Mouse (Mus musculus): Measurements from ENCODE around the gene Hmx1. TPM values are rescaled to one million over a fixed set of nuclear protein-coding genes. Genes with fewer than 3 reads are reported as not detected.

Gene Hmx1
- polyA plus RNA-seq (2015; fragmentation: Nextera tagmentation; extraction: Ambion mirVana), result 0.09 and 0.18 TPM in 2 replicates

GRCm38 (mm10) chr5:35388491-35389111 is at the start of gene Hmx1:
Hmx1 (plus strand) TSS chr5:35389108.
- no peaks in the 10 kb centered on the region for H3K9me3 ChIP-seq
- H3K9ac ChIP-seq, result 0 out of 2 replicates have a peak within 1 kb of the TSS, but pooled peaks have one; percentile 17
- ATAC-seq, result peak; percentile 88
- H3K36me3 ChIP-seq, result no peaks in the 10 kb centered on the region
- peaks cover 23% of the 10 kb centered on the region for H3K4me1 ChIP-seq (replicated peaks)
- H3K4me3 ChIP-seq (replicated peaks), result peak within 1 kb of the TSS; percentile 54
- peaks cover 100% of the 10 kb centered on the region for H3K27me3 ChIP-seq (replicated peaks)
- H3K27ac ChIP-seq, result no peak within 1 kb of the TSS
- peak within 1 kb of the TSS; percentile 83 for H3K4me2 ChIP-seq (replicated peaks)
- WGBS, result under 1% methylated on average over 63 of the region's 71 CpGs

GRCm38 (mm10) chr5:35345084-35345483 is 43.8 kb upstream of the Hmx1 start:
- Histone ChIP-seq H3K4me3 (replicated peaks) (no peak overlapping the region), H3K27me3 (replicated peaks) (no peaks in the 10 kb centered on the region; the same call in none of the 2 replicates), H3K27ac (no peak overlapping the region), H3K9ac (no peak overlapping the region), H3K4me1 (replicated peaks) (no peaks in the 10 kb centered on the region), H3K36me3 (no peaks in the 10 kb centered on the region), H3K4me2 (replicated peaks) (no peak overlapping the region), H3K9me3 (no peaks in the 10 kb centered on the region)
- no peak for ATAC-seq
- WGBS, result 60% methylated on average over 3 of the region's 3 CpGs

GRCm38 (mm10) chr5:35348794-35349193 is 40.1 kb upstream of the Hmx1 start:
- ATAC-seq, result no peak
- Histone ChIP-seq H3K9ac (no peak overlapping the region), H3K27ac (no peak overlapping the region), H3K9me3 (no peaks in the 10 kb centered on the region), H3K36me3 (no peaks in the 10 kb centered on the region), H3K4me1 (replicated peaks) (no peaks in the 10 kb centered on the region), H3K4me3 (replicated peaks) (no peak overlapping the region), H3K4me2 (replicated peaks) (no peak overlapping the region), H3K27me3 (replicated peaks) (no peaks in the 10 kb centered on the region; the same call in none of the 2 replicates)
- 15% methylated on average over 3 of the region's 3 CpGs for WGBS

- no peaks in the 10 kb centered on the region for H3K27me3 ChIP-seq (replicated peaks)
- H3K4me2 ChIP-seq (replicated peaks), result no peak overlapping the region
- H3K9me3 ChIP-seq, result no peaks in the 10 kb centered on the region
- ATAC-seq, result no peak
- H3K36me3 ChIP-seq, result no peaks in the 10 kb centered on the region
- H3K9ac ChIP-seq, result no peak overlapping the region
- 42% methylated on average over 9 of the region's 9 CpGs for WGBS
- H3K27ac ChIP-seq, result no peak overlapping the region
- no peaks in the 10 kb centered on the region for H3K4me1 ChIP-seq (replicated peaks)
- no peak overlapping the region for H3K4me3 ChIP-seq (replicated peaks)
These were observed 31.1 kb upstream of the Hmx1 start for GRCm38 (mm10) chr5:35357544-35358440.

GRCm38 (mm10) chr5:35361570-35362284 is 27.2 kb upstream of the Hmx1 start:
- Histone ChIP-seq H3K4me2 (replicated peaks) (no peak overlapping the region), H3K27me3 (replicated peaks) (peaks cover 13% of the 10 kb centered on the region), H3K4me3 (replicated peaks) (no peak overlapping the region), H3K9ac (no peak overlapping the region), H3K27ac (no peak overlapping the region), H3K36me3 (no peaks in the 10 kb centered on the region), H3K9me3 (no peaks in the 10 kb centered on the region), H3K4me1 (replicated peaks) (no peaks in the 10 kb centered on the region)
- peak; percentile 75 for ATAC-seq
- 50% methylated on average over 8 of the region's 8 CpGs for WGBS

DNA sequence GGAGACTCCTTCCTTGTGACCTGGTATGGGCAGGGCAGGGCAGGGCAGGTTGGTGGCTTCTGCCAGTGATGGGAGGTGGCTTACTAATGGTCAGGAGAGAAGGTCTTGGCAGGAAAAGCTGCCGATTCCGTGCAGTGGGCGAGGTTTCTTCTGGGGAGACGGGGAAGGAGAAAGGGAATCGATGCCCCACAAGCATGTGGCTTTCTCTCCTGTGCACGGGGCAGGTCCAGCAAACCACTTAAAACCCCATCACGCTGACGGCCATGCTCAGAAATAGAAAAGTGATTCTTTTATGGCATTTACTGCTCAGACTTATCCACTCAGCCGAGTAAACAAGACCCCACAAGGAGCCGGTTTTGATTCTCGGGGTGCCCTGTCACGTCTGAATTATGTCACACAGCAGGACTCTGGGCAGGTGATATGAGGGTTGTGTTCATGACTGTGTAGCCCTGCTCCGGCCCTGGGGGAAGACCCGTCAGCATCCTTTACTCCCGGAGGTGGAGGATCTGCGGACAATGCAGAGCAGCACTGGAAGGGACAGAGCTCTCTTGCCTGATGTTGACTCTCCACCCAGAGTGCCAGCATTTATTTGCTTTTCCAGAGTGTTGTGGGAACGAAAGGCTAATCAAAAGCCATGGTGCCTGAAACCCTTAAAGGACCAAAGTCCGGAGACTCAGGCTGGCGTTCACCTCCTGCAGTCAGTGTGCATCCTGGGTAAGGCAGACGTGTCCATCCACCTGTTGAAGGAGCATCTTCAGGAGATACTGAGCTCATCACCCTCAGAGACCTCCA is 22.5 kb upstream of the Hmx1 start:
- WGBS, result 43% methylated on average over 20 of the region's 20 CpGs
- no peaks in the 10 kb centered on the region for H3K4me1 ChIP-seq (replicated peaks)
- no peak overlapping the region for H3K27ac ChIP-seq
- no peak for ATAC-seq
- H3K9me3 ChIP-seq, result no peaks in the 10 kb centered on the region
- H3K36me3 ChIP-seq, result no peaks in the 10 kb centered on the region
- H3K9ac ChIP-seq, result no peak overlapping the region
- no peak overlapping the region for H3K4me3 ChIP-seq (replicated peaks)
- no peak overlapping the region for H3K4me2 ChIP-seq (replicated peaks)
- peaks cover 29% of the 10 kb centered on the region for H3K27me3 ChIP-seq (replicated peaks)

GRCm38 (mm10) chr5:35368916-35369315 is 20.0 kb upstream of the Hmx1 start:
- no peak for ATAC-seq
- Histone ChIP-seq H3K4me2 (replicated peaks) (no peak overlapping the region), H3K9ac (no peak overlapping the region), H3K4me1 (replicated peaks) (no peaks in the 10 kb centered on the region), H3K4me3 (replicated peaks) (no peak overlapping the region), H3K27ac (no peak overlapping the region), H3K36me3 (no peaks in the 10 kb centered on the region), H3K9me3 (no peaks in the 10 kb centered on the region), H3K27me3 (replicated peaks) (peaks cover 25% of the 10 kb centered on the region)
- 69% methylated on average over 6 of the region's 6 CpGs for WGBS

DNA sequence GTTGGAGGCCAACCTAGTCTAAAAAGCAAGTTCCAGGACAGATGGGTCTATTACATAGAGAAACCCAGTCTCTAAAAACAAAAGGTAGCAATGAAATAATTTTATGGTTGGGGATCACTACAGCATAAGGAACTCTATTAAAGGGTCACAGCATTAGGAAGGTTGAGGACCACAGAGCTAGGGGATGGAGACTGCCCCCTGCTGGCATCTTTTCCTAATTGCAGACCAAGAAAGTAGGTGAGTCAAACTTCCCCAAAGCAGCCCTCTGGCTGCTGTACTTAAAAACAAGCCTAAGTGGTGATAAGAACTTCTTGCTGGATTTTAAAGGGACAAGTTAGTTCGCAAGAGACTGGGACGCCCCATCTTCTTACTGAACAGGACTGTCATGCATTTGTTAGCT is 9.8 kb upstream of the Hmx1 start:
- Histone ChIP-seq H3K27me3 (replicated peaks) (peaks cover 79% of the 10 kb centered on the region), H3K4me1 (replicated peaks) (no peaks in the 10 kb centered on the region), H3K36me3 (no peaks in the 10 kb centered on the region), H3K27ac (no peak overlapping the region), H3K9ac (no peak overlapping the region), H3K4me3 (replicated peaks) (no peak overlapping the region), H3K9me3 (no peaks in the 10 kb centered on the region), H3K4me2 (replicated peaks) (no peak overlapping the region)
- ATAC-seq, result no peak
- WGBS, result 53% methylated on average over 2 of the region's 2 CpGs

- Histone ChIP-seq H3K4me2 (replicated peaks) (no peak overlapping the region), H3K4me1 (replicated peaks) (no peaks in the 10 kb centered on the region), H3K27me3 (replicated peaks) (peaks cover 86% of the 10 kb centered on the region), H3K36me3 (no peaks in the 10 kb centered on the region), H3K27ac (no peak overlapping the region), H3K9ac (no peak overlapping the region), H3K4me3 (replicated peaks) (no peak overlapping the region), H3K9me3 (no peaks in the 10 kb centered on the region)
- no peak for ATAC-seq
- WGBS, result 3% methylated on average over 4 of the region's 4 CpGs
These were observed 9.1 kb upstream of the Hmx1 start for GRCm38 (mm10) chr5:35379815-35380214.

DNA sequence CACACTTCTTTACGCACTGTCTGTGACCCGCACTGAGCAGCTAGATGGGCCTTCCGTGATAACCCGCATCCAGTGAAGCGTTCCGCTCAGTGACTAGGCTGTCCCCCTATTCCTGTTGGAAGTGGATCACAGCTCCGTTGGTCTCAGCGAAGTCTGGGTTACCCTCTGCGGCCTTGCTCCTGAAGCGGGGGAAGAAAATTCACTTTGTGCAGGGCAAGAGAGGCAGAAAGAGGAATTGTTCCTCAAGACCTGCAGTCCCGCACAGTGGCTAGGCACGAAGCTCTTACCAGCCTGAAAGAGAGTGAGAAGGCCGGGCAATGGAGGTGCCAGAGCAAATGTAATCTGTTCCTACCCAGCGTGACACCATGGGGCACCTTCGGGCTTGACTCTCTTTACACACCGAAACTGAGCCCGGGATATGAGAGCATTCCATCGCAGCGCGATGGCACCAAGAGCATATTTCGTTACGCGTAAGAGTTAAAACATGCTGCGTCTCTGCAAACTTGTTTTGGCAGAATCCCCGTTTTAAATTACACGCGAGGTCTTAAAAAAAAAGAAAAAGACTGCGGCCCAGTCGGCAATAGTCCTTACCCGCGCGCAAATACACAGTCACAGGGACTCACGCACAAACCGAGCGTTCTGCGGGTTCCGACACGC is 946 bp upstream of the Hmx1 start:
- no peak for ATAC-seq
- H3K36me3 ChIP-seq, result no peaks in the 10 kb centered on the region
- peak overlapping the region; percentile 54 for H3K4me3 ChIP-seq (replicated peaks)
- peak overlapping the region; percentile 83 for H3K4me2 ChIP-seq (replicated peaks)
- no peak overlapping the region for H3K9ac ChIP-seq
- peaks cover 100% of the 10 kb centered on the region for H3K27me3 ChIP-seq (replicated peaks)
- 2% methylated on average over 38 of the region's 38 CpGs for WGBS
- H3K4me1 ChIP-seq (replicated peaks), result peaks cover 23% of the 10 kb centered on the region
- no peak overlapping the region for H3K27ac ChIP-seq
- no peaks in the 10 kb centered on the region for H3K9me3 ChIP-seq

DNA sequence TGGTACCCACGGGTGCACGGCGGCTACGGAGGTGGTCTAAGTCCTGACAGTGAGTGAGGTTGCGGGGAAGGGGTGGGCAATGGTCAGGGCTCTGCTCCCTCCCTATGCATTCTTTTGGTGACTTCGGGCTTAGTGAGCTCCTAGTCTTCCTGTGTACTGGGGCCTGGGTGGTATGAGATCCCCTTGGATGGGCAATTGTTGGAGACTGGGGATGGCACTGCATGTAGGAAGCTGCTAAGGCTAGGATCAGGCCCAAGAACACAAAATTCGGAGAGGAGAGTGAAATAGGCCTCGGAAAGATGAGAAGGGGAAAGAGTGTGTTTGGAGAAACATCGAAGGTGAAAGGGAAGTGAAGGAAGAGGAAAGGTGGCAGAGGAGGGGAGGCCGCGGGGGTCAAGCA is 533 bp downstream of the Hmx1 start:
- H3K4me1 ChIP-seq (replicated peaks), result peaks cover 23% of the 10 kb centered on the region
- H3K27me3 ChIP-seq (replicated peaks), result peaks cover 100% of the 10 kb centered on the region
- peak overlapping the region; percentile 54; the same call in 1 of the 2 replicates for H3K4me3 ChIP-seq (replicated peaks)
- no peak overlapping the region for H3K9ac ChIP-seq
- 6% methylated on average over 11 of the region's 11 CpGs for WGBS
- no peak overlapping the region for H3K27ac ChIP-seq
- H3K4me2 ChIP-seq (replicated peaks), result peak overlapping the region; percentile 83
- no peak for ATAC-seq
- no peaks in the 10 kb centered on the region for H3K9me3 ChIP-seq
- H3K36me3 ChIP-seq, result no peaks in the 10 kb centered on the region

Measured in intestine, embryonic 15.5 days (tissue).